Comparison of ENCODE assay signal across 8 mouse cellular contexts in the genomic region with DNA sequence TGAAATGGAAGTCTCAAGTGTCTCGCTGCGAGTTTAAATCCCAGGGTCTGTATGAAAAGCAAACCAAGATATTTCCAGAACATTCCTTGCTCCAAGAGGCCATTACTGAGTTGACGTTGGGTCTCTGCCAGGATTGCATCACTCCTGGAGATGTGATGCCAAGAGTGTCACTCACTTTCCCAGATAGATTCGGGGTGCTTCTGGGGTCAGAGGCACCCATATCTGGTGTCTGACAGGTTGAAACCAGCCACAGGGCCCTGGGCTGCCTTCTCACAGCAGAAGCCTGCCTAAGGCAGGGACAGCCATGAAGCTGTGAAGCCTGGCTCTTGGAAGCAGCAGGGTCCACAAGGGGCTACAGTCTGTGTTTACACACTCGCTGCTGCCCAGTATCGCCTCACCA. TPM values are rescaled to one million over a fixed set of nuclear protein-coding genes. Genes with fewer than 3 reads are reported as not detected.
DNase-seq lines count a peak whose midpoint lies in the region; ATAC-seq and TF ChIP-seq lines count a peak whose summit lies in the region.

No protein-coding gene starts in this region.

- H3K27me3 ChIP-seq in liver, adult 2 months (ENCODE audit: control insufficient read depth, insufficient read depth, low read length), result peaks cover 3% of the 10 kb centered on the region; the same call in 1 of the 2 replicates
- H3K27me3 ChIP-seq in forebrain, embryonic 16.5 days (replicated peaks; ENCODE audit: control insufficient read depth, insufficient read depth, low read length), result no peaks in the 10 kb centered on the region
- H3K27me3 ChIP-seq in kidney, postnatal 0 days (ENCODE audit: insufficient read depth, low read length), result no peaks in the 10 kb centered on the region
- no peaks in the 10 kb centered on the region for H3K27me3 ChIP-seq in neural tube, embryonic 14.5 days (ENCODE audit: control insufficient read depth, insufficient read depth, low read length)

- WGBS in liver, adult 2 months, result 37% methylated on average over 6 of the region's 6 CpGs
- WGBS in forebrain, embryonic 16.5 days, result 66% methylated on average over 6 of the region's 6 CpGs
- 71% methylated on average over 6 of the region's 6 CpGs for WGBS in kidney, postnatal 0 days
- WGBS in neural tube, embryonic 14.5 days, result 85% methylated on average over 6 of the region's 6 CpGs

- H3K79me2 ChIP-seq in liver, adult 2 months (ENCODE audit: control insufficient read depth, insufficient read depth, low read length), result no peaks in the 10 kb centered on the region

- peak; percentile 82 for DNase-seq in liver, adult 2 months (ENCODE audit: extremely low read depth, low read depth, low spot score)
- no peak for DNase-seq in liver
- DNase-seq in kidney, postnatal 0 days (ENCODE audit: low spot score), result no peak
- DNase-seq in T-cell, adult 2 months (ENCODE audit: low spot score), result no peak
- DNase-seq in urinary bladder, adult 18-20 months (ENCODE audit: low spot score in 2 of 2), result no peak
- DNase-seq in ovary, postnatal 14 days (ENCODE audit: low spot score), result no peak

- H3K9me3 ChIP-seq in forebrain, embryonic 16.5 days (ENCODE audit: control insufficient read depth, low read length), result no peaks in the 10 kb centered on the region
- H3K9me3 ChIP-seq in kidney, postnatal 0 days (replicated peaks; ENCODE audit: low read length), result no peaks in the 10 kb centered on the region
- H3K9me3 ChIP-seq in neural tube, embryonic 14.5 days (ENCODE audit: control insufficient read depth, low read length), result no peaks in the 10 kb centered on the region

- H3K4me3 ChIP-seq in liver, adult 2 months (ENCODE audit: insufficient read depth, low read depth, low read length), result no peak overlapping the region
- H3K4me3 ChIP-seq in forebrain, embryonic 16.5 days (replicated peaks; ENCODE audit: low read length), result no peak overlapping the region
- H3K4me3 ChIP-seq in kidney, postnatal 0 days (replicated peaks; ENCODE audit: low read depth, low read length), result no peak overlapping the region
- H3K4me3 ChIP-seq in neural tube, embryonic 14.5 days (ENCODE audit: low read depth, low read length), result no peak overlapping the region

- ATAC-seq in forebrain, embryonic 16.5 days, result peak; percentile 23; the same call in 1 of the 2 replicates
- ATAC-seq in kidney, postnatal 0 days (replicated peaks; ENCODE audit: low FRiP score, low read depth), result peak; percentile 27; the same call in 1 of the 2 replicates
- no peak for ATAC-seq in neural tube, embryonic 14.5 days (ENCODE audit: low read depth)

- no peak overlapping the region for H3K9ac ChIP-seq in liver, adult 2 months (ENCODE audit: low read depth, low read length)
- no peak overlapping the region for H3K9ac ChIP-seq in forebrain, embryonic 16.5 days (replicated peaks; ENCODE audit: low read depth, low read length)
- no peak overlapping the region for H3K9ac ChIP-seq in kidney, postnatal 0 days (ENCODE audit: low read depth, low read length)
- 0 out of 2 replicates have a peak overlapping the region, but pooled peaks have one; percentile 60 for H3K9ac ChIP-seq in neural tube, embryonic 14.5 days (replicated peaks; ENCODE audit: low read depth, low read length)

- H3K4me2 ChIP-seq in forebrain, embryonic 16.5 days (ENCODE audit: low read length), result peak overlapping the region; percentile 58
- H3K4me2 ChIP-seq in kidney, postnatal 0 days (ENCODE audit: low read length), result no peak overlapping the region
- H3K4me2 ChIP-seq in neural tube, embryonic 14.5 days (ENCODE audit: low read depth, low read length), result peak overlapping the region; percentile 63

- no peak for TF ChIP-seq POLR2A in liver, adult 2 months (IDR thresholded peaks at IDR 0.05; ENCODE audit: extremely low read depth, insufficient read depth, low read length)

- H3K4me1 ChIP-seq in liver, adult 2 months (ENCODE audit: control insufficient read depth, insufficient read depth, low read length), result peaks cover 8% of the 10 kb centered on the region; the same call in 1 of the 2 replicates
- H3K4me1 ChIP-seq in forebrain, embryonic 16.5 days (replicated peaks; ENCODE audit: control insufficient read depth, insufficient read depth, low read length), result peaks cover 49% of the 10 kb centered on the region
- H3K4me1 ChIP-seq in kidney, postnatal 0 days (replicated peaks; ENCODE audit: insufficient read depth, low read length), result 0 out of 2 replicates have a peak, but pooled peaks cover 5% of the 10 kb centered on the region
- H3K4me1 ChIP-seq in neural tube, embryonic 14.5 days (ENCODE audit: control insufficient read depth, insufficient read depth, low read length), result peaks cover 31% of the 10 kb centered on the region

- H3K27ac ChIP-seq in liver, adult 2 months (replicated peaks; ENCODE audit: insufficient read depth, low read depth, low read length), result 0 out of 2 replicates have a peak overlapping the region, but pooled peaks have one; percentile 1
- peak overlapping the region; percentile 81 for H3K27ac ChIP-seq in forebrain, embryonic 16.5 days (ENCODE audit: low read length)
- H3K27ac ChIP-seq in kidney, postnatal 0 days, result peak overlapping the region; percentile 47
- H3K27ac ChIP-seq in neural tube, embryonic 14.5 days (ENCODE audit: low read depth, low read length), result peak overlapping the region; percentile 92; the same call in 1 of the 2 replicates

- TF ChIP-seq CTCF in liver, adult 2 months (IDR thresholded peaks at IDR 0.05; ENCODE audit: low read depth, low read length), result no peak
- TF ChIP-seq CTCF in kidney, postnatal 0 days (IDR thresholded peaks at IDR 0.05; ENCODE audit: low read depth), result no peak

- H3K36me3 ChIP-seq in liver, adult 2 months (ENCODE audit: control insufficient read depth, insufficient read depth, low read length), result no peaks in the 10 kb centered on the region
- H3K36me3 ChIP-seq in forebrain, embryonic 16.5 days (ENCODE audit: control insufficient read depth, insufficient read depth), result no peaks in the 10 kb centered on the region
- H3K36me3 ChIP-seq in kidney, postnatal 0 days (ENCODE audit: insufficient read depth, low read length), result no peaks in the 10 kb centered on the region
- no peaks in the 10 kb centered on the region for H3K36me3 ChIP-seq in neural tube, embryonic 14.5 days (ENCODE audit: control insufficient read depth, insufficient read depth, low read length)

RNA-seq across cellular contexts. Expression of a gene that starts 24.9 kb away (rescaled TPM):
- 12.4 and 13.6 TPM in 2 replicates for total RNA-seq in liver, adult 2 months (2014; rRNA removed)
- 2.9 and 3.6 TPM in 2 replicates for polyA plus RNA-seq in liver, adult 2 months (2012; rRNA removed)
- 52.3 and 54.0 TPM in 2 replicates for polyA plus RNA-seq in forebrain, embryonic 16.5 days (2015; fragmentation: Nextera tagmentation; extraction: Ambion mirVana)
- polyA plus RNA-seq in kidney, postnatal 0 days (2015; fragmentation: Nextera tagmentation; extraction: Ambion mirVana), result 28.3 and 28.5 TPM in 2 replicates
- polyA plus RNA-seq in neural tube, embryonic 14.5 days (2014; fragmentation: Nextera tagmentation; extraction: Ambion mirVana), result 55.0 and 71.2 TPM in 2 replicates

Comparison
In these comparisons a context has a peak if more than half of its experiments do, and no peak if none do; other contexts are left out.
1. H3K27ac ChIP-seq: peak in every context shown above with its lines; median percentile 92 in neural tube, embryonic 14.5 days; 81 in forebrain, embryonic 16.5 days; 47 in kidney, postnatal 0 days; 1 in liver, adult 2 months.